Mouse (Mus musculus): ENCODE results near the gene Umad1.

- TF ChIP-seq POLR2A (IDR thresholded peaks at IDR 0.05; ENCODE audit: borderline replicate concordance, extremely low read depth, insufficient read depth, insufficient read length, poor library complexity, severe bottlenecking) (no peak), CTCF (IDR thresholded peaks at IDR 0.05; ENCODE audit: borderline replicate concordance, extremely low read depth, insufficient read depth, insufficient read length) (no peak)
Measured at GRCm38 (mm10) chr6:8472915-8473314, 213.8 kb downstream of the Umad1 start.

All from brain, embryonic 14.5 days (tissue).